Mouse (Mus musculus) lung, postnatal 0 days (tissue): ENCODE data around the gene Surf4.

Source experiments
- CTCF ChIP-seq: IDR thresholded peaks from 2 replicates; pipeline ENCODE4 v1.5.1; 2016; ENCODE audit warnings: antibody characterized with exemption, mild to moderate bottlenecking
- EP300 ChIP-seq: IDR thresholded peaks from 2 replicates; pipeline ENCODE4 v1.6.1; 2016; ENCODE audit warnings: antibody characterized with exemption, mild to moderate bottlenecking, control low read depth

DNA sequence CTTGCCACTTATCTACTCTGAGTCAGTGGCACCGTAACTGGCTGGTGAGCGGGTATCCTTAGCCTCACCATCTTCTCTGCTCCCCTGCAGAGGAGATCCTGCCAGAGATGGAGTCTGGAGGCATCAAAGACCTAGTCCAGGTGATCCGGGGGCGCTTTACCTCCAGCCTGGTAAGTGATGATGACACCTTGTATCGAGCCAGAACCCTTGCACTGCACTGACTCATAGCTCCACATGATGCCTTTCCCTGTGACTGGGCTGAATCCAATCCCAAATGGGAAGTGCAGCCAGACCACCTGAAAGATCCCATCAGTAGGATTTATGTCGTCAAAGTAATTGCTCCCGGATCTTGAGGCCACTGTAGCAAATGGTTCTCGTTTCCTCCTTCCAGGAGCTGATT, 19.1 kb upstream of the Surf4 start:
- no peak for TF ChIP-seq CTCF
- no peak for TF ChIP-seq EP300
